ENCODE assay signal across 25 mouse cellular contexts in the genomic region with DNA sequence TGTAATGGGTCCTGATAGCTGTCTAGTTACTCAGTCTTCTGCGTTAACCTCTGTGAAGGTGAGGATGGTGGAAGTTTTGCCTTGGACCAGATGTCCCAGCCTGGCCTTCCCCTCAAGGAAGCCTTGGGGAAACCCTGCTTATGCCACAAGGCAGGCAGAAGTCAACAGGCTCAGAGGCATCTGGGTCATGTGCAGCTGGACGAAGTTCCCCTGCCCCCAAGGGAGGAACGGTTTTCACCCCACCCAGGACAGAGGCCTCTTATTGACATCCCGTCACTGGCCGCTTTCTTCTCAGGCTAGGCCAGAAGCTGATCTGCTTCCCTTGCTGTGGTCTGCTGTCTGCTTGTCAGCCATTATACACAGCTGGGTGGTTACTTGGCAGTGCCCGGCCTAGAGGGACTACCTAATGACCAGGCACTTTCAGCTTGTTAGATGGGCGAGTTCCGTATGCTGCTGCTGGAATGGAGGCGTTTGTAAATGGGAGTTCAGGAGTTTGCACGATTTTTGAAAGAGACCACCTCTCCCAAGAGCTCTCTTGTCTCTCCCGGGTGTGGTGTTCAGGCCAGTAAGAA. TPM values are rescaled to one million over a fixed set of nuclear protein-coding genes. Genes with fewer than 3 reads are reported as not detected.
DNase-seq lines count a peak whose midpoint lies in the region; ATAC-seq and TF ChIP-seq lines count a peak whose summit lies in the region.
"Had no signal": no experiment of that assay in that cellular context is flagged by ENCODE, and none has a peak within 500 bp of the region (broad histone marks: within the 10 kb centered on the region; RNA-seq: fewer than 3 reads in every experiment).

No protein-coding gene starts in this region.

- WGBS in liver, embryonic 16.5 days (ENCODE audit: insufficient replicate concordance), result 78% methylated on average over 11 of the region's 11 CpGs

- no peak overlapping the region for H3K4me2 ChIP-seq in liver, embryonic 16.5 days (ENCODE audit: low read depth, low read length)
- H3K4me2 ChIP-seq: heart, embryonic 11.5 days; hindbrain, embryonic 15.5 days; kidney, embryonic 15.5 days; limb, embryonic 13.5 days; lung, embryonic 14.5 days; neural tube, embryonic 12.5 days had no signal

- no peak overlapping the region for H3K9ac ChIP-seq in liver, embryonic 16.5 days (ENCODE audit: low read depth, low read length)
- H3K9ac ChIP-seq: hindbrain, embryonic 15.5 days; kidney, embryonic 15.5 days; limb, embryonic 13.5 days; lung, embryonic 14.5 days; neural tube, embryonic 12.5 days had no signal

- intact Hi-C loops in gastrocnemius, adult 2 months (cut with DNase I), result no loop called here

- no peak overlapping the region for H3K4me3 ChIP-seq in gastrocnemius, adult 2 months
- no peak overlapping the region for H3K4me3 ChIP-seq in liver, embryonic 16.5 days (ENCODE audit: low read depth, low read length)
- H3K4me3 ChIP-seq: hindbrain, embryonic 15.5 days; kidney, embryonic 15.5 days; limb, embryonic 13.5 days; midbrain, embryonic 10.5 days; neural tube, embryonic 12.5 days had no signal

- H3K27me3 ChIP-seq in liver, embryonic 16.5 days (ENCODE audit: control insufficient read depth, insufficient read depth, low read depth, low read length), result no peaks in the 10 kb centered on the region
- H3K27me3 ChIP-seq: hindbrain, embryonic 15.5 days; kidney, embryonic 15.5 days; limb, embryonic 13.5 days; neural tube, embryonic 12.5 days had no signal

- H3K36me3 ChIP-seq in liver, embryonic 16.5 days (ENCODE audit: control insufficient read depth, insufficient read depth), result peaks cover 2% of the 10 kb centered on the region

- H3K9me3 ChIP-seq in liver, embryonic 16.5 days (replicated peaks; ENCODE audit: control insufficient read depth, low read length), result no peaks in the 10 kb centered on the region
- H3K9me3 ChIP-seq: hindbrain, embryonic 15.5 days; kidney, embryonic 15.5 days; limb, embryonic 13.5 days; midbrain, embryonic 10.5 days; neural tube, embryonic 12.5 days had no signal

- no peaks in the 10 kb centered on the region for H3K4me1 ChIP-seq in liver, embryonic 16.5 days (ENCODE audit: control insufficient read depth, low read depth, low read length)
- H3K4me1 ChIP-seq: hindbrain, embryonic 15.5 days; midbrain, embryonic 10.5 days; neural tube, embryonic 12.5 days had no signal

- no peak for TF ChIP-seq CTCF in gastrocnemius, adult 2 months (IDR thresholded peaks at IDR 0.05)

- H3K27ac ChIP-seq in gastrocnemius, adult 2 months, result peak overlapping the region; percentile 38
- no peak overlapping the region for H3K27ac ChIP-seq in liver, embryonic 16.5 days (ENCODE audit: low read length)
- H3K27ac ChIP-seq: hindbrain, embryonic 15.5 days; kidney, embryonic 15.5 days; limb, embryonic 13.5 days; midbrain, embryonic 10.5 days; neural tube, embryonic 12.5 days had no signal

- 0 out of 2 replicates have a peak, but pooled peaks have one; percentile 37 for ATAC-seq in liver, embryonic 16.5 days (ENCODE audit: low read depth)
- no peak for ATAC-seq in inflammation-experienced regulatory T-cells, adult 6 months
- ATAC-seq: intestine, postnatal 0 days had no signal

- DNase-seq in gastrocnemius, adult 2 months, result peak; percentile 49
- no peak for DNase-seq in gastrocnemius, postnatal 25 days
- DNase-seq in liver, result no peak
- peak; percentile 17 for DNase-seq in A20 (ENCODE audit: low read depth, low spot score)
- DNase-seq in brain, adult 2 months (ENCODE audit: low read depth, low spot score), result peak; percentile 40
- no peak for DNase-seq in frontal cortex, adult 2 months (ENCODE audit: extremely low spot score in 1 of 2, low spot score in 1 of 2)
- DNase-seq: adrenal gland, adult 2 months; B cell, adult 2 months; cerebellum, adult 11 months; cerebellum, postnatal 25 days; heart, postnatal 14 days; kidney, postnatal 4 days; layer of hippocampus, adult 9-11 months; lung, embryonic 14.5 days; lung, postnatal 36 days; thymus, postnatal 25 days had no signal

RNA-seq across cellular contexts. Expression of a gene that starts 33.8 kb away (rescaled TPM):
- 10 to 100 TPM; 45.3 to 63.2 TPM for total RNA-seq in gastrocnemius, adult 2 months (2021)
- total RNA-seq in gastrocnemius, postnatal 25 days (2021), result 10 to 100 TPM; 48.7 to 53.6 TPM
- polyA plus RNA-seq in liver, embryonic 16.5 days (2015; fragmentation: Nextera tagmentation; extraction: Ambion mirVana), result 40.1 and 40.4 TPM in 2 replicates
- 131 and 151 TPM in 2 replicates for polyA plus RNA-seq in frontal cortex, adult 2 months (2012; rRNA removed)
- 10 to 100 TPM; 43.4 to 59.2 (median 56.3) TPM for polyA plus RNA-seq in inflammation-experienced regulatory T-cells, adult 6 months (2017; shearing (Covaris generic))

Comparison
In these comparisons a context has a peak if more than half of its experiments do, and no peak if none do; other contexts are left out.
1. DNase-seq: peak in gastrocnemius, adult 2 months (single experiment), A20 (single experiment) and brain, adult 2 months (single experiment); none in gastrocnemius, postnatal 25 days (single experiment), liver (single experiment) and frontal cortex, adult 2 months (0 of 2).